Mouse (Mus musculus): Measurements from ENCODE around the gene Exoc1.

The Exoc1 gene

DNA sequence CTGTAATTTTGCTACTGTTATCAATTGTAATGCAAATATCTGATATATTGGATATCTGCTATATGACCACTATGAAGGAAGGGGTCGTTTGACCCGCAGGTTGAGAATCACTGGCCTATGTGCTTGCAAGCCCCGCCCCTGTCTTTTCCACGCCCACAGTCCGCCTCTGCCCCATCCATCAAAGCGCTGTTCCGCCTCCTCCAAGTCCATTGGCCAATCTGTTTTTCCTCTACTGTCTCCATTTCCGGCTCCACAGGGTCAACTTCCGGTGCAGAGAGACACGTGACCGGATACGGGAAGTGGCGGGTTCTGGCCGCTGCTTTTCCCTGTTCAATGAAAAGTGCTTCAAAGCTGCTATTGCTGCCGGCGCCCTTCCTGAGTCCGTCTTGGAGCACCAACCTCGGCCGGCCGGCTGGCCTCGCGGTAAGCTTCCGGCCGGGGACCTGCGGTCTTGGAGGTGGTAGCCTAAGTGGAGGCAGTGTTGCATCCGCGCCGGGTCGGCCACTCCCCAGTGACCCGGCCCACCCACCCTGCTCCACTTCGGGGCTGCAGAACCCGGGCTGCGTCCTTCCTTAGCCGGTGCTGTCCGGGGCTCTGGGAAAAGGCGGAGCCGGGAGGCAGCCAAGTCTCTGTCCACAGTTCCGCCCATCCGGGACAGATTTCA, at the start of gene Exoc1:
Exoc1 (plus strand) TSS at position 272 of the 664 bp plus-strand sequence.
- peak; percentile 89 to 92 for DNase-seq

DNA sequence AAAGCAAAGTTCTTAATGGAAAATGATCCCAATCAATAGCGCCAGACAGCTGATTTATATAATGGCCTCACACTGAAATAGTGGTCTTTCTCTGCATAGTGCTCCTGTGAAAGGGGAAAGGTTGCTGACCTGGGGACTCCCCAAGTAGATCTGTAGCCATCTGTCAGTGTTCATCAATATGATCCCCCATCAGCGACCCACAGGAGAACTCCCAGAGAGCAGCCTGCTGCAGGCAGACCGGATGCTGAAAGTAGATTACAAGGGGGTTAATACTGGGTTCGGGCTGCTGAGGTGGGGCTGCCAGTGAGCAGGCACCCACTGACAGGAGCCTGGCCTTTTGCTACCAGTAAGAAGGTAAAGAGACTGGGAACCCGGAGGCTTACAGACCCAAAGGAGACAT, 45.3 kb upstream of the Exoc1 start, which contains the start of gene Gm7271:
Gm7271 (plus strand) TSS at position 230 of the 400 bp plus-strand sequence.
- DNase-seq = no peak

DNA sequence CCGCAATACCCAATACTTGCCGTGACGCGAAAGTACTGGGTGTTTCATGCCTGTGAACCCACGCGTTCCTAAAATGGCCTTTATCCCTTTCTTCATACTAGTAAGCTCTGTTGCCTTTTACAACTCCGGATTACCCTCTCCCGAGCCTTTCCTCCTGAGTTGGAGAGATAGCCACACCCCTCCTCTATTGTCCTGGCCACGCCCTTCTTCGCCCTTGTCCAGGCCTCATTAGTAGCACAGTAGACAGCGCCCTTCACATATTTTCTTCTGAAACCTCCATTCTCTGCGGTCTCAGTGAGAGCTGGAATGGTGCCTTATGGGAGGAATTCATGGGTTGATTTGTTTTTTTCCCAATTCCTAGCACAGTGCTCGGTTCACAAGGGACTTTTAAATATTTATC, 34.0 kb upstream of the Exoc1 start:
- DNase-seq = no peak

DNA sequence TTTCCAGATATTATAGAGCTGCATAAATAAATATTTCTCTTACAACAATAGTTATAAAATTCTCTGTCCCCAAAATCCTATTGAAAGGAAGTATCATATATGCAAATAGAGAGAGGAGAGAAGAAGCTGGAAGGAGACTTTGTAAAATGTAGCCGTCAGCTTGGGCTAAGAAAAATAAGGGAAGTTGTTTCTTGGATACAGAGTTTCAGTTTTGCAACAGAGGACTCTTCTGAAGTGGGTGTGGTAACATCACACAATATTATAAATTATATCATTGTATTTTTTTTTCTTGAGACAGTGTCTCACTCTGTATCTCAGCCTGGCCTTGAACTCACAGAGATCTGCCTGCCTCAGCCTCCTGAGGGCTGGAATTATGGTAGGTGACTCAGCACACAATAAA, 6.7 kb upstream of the Exoc1 start:
- DNase-seq = no peak

DNA sequence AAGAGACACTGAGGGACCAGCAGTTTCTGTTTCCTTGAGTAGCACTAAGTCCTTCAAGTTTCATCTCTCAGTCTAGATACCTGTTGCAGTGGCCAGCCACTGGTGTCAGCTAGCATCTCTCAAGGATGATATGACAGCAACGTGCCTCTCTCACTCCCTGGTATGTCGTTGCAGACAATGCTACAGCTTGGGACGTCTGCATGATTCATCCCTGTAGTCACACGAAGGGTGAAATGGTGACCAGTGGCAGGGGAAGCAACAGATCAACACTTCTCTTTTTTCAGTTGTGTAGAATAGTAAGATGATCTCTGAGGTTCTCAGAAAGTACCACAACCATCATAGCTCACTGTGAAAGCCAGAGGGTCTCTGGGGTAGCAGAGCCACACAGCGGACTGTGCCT, 4.5 kb upstream of the Exoc1 start:
- DNase-seq = no peak

DNA sequence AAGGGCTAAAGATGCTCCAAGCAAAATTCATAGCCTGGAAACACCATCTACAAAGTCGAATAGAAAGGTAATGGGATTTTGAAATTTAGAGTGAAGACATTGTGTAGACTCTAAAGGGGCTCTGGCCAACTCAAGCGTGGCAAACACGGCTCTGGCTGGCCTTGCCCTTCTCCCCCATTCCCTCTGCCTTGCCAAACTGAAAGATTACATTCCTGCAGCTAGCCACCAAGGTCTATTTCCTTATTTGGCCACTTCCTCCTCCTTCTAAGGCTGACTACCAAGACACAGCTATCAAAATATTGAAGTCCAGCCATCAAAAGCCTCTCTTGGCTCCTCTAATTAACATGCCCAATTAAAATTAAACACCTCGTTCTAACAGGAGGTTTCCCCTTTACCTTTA, 4.0 kb upstream of the Exoc1 start:
- DNase-seq = no peak

DNA sequence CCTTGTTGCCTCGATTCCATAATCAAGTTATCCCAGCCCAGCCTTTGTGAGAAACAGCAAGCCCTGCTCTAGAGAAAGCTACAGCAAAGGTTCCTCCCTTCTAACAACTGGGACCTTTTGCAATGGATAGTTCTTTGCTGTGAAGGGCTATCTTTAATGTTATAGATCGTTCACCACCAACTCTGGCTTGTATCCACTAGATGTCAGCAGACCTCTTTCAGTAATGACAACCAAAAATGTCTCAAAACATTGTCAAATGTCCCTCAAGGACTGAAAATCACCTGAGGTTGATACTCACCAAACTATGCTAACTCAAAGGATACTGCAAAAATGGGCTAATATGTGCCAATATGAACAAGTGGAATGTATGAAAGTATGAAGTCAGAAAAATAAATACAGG, 3.3 kb upstream of the Exoc1 start:
- DNase-seq = no peak

DNA sequence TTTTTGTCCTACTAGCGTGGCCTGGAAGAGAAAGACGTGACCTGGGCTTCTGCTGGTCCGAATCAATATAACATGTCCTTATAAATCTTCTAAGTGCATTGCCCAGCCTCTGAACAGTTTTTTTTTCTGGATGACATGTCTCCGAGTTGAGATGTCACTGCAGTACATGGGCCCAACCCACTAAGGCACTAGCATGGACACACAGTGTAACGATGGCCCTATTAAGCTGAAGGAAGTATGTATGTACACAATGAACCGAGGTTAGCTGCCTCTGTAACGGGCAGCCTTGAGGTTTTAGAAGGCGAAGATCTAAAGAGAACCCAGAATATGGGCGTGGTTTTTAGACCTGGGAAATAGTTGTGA, 574 bp downstream of the Exoc1 start:
- DNase-seq = no peak

DNA sequence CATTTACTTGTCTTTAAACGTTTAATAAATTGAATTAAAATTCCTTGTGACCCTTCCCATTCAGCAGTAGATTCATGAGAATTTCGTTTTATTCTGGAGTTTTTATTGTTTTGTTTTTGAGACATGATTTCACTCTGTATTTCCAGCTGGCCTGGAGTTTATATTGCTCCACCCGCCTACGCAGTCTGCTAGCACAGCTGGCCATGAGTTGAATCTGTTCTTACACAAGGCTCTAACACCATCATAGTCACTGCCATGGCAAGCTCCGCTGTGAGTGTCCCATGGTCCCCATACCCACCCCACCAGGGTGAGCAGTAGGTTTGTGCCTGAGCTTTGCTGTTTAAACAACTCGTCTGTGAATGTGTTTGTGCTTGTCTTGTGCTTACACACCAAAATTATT, 4.1 kb downstream of the Exoc1 start:
- DNase-seq = no peak

DNA sequence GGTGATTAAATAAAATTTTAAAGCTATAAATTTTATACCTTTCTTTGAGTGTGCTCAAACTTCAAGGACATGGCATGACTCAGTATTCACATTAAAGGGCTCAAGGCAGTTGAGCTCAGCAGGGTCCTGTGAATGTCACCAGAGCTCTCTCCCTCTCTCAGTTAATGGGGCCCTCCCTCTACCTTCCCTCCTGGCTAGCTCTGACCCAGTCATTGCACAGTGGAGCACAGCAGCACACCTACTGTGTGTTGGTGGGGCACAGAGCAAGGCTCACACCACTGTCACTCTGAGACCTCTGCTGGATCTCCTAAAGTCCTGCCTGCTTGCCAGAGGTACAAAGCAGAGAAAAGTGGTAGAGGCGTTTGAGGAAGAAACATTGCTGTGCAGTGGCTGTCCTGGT, 7.1 kb downstream of the Exoc1 start:
- DNase-seq = no peak

DNA sequence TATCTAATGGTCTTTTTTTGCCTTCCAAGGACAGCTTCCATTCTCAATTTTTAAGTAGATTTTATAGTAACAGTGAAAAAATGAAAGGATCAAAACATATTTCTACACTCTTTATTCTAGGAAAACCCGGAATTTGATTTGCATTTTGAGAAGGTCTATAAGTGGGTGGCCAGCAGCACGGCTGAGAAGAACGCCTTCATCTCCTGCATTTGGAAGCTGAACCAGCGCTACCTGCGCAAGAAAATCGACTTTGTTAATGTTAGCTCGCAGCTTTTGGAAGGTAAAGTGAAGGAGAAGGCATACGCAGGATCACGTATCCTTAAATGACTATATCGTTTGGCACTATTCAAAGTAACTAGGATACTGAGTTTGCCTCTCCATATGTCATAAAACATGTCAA, 8.5 kb downstream of the Exoc1 start:
- no peak for DNase-seq

DNA sequence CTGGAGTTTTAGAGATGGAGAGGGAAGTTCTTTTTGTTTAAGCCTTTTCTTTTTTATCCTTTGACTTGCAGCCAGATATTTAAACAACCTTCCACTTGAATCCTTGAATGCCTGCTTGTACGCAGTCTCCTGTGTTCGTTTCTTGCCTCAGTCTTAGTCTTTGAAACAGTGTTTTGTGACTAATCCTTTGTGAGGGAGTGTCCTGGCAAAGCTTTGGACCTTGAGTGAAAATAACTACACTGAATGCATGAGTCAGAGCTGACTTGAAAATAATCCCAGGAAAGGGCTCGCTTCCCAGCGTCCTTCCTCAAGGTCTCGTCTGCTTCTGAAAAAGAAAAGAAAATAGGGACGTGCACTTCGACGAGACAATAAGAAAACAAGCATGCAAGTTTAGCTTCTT, 11.1 kb downstream of the Exoc1 start:
- no peak for DNase-seq

DNA sequence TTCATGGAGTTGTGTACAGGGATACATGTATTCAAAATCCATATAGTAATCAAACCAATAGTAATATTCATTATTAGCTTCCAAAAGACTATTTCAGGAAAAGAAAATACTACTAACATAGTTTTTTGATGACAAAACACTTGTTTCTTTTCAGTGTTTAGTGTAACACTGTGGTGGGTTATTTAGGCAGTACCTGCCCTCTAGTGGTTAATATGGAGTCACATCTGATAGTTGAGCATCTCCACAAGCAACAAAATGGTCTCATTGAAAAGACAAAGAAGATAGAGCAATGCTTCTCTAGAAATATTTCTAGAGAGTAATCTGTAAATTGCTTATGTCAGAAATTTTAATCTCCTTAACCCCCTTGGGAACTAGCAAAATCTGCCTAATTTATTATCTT, 11.7 kb downstream of the Exoc1 start:
- no peak for DNase-seq

DNA sequence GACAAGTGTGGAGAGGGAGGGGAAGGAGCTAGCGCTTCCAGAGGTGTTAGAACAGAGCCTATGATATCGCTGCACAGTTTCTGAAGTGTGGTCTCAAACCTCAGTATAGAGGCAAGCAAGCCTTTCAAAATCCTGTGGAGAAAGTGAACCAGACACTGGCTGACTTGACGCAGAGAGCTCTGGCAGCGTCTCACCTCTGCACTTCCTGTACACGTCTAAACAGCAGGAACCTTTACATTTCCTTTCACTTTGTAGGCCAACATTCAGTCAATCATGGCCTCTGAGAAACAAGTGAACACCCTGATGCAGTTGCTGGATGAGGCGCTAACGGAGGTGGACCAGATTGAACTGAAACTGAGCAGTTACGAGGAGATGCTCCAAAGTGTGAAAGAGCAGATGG, 14.1 kb downstream of the Exoc1 start:
- DNase-seq = peak in 1 of 2 experiments; percentile 6

DNA sequence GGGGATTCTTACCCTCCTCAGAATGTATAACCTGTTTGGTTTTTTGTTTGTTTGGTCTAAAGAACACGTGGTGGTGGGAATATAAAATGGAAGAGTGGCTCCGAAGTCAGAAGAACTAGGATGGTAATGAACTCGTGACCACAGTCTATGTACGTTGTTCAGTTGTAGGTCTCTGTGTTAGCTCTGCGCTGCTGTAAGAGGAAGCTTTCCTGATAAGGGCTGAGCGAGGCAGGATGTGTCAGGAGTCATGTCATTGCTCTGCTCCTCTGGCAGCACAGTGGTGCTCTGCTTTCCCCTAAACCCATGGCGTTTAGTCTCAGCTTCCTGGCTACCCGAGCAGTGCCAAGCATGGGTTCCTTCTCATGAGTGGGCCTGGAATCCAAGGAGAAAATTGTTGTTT, 21.3 kb downstream of the Exoc1 start:
- DNase-seq = no peak

DNA sequence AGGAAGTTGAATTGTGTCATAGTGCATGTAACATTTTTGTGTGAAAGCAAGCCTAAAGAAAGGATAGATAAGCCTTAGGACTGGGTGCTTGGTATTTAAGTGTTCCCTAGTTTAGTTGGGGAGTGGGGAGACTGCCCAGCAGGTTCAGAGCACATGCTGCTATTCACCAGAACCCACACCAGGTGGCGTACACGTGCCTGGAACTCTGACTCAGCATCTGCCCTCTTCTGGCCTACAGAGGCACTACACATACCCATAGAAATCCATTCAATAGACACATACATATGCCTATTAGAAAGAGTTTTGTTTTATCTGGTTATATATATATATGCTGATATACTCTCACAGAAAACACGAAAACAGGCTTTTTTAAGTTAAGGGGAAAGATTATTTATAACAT, 36.2 kb downstream of the Exoc1 start:
- peak; percentile 68 to 70 for DNase-seq

DNA sequence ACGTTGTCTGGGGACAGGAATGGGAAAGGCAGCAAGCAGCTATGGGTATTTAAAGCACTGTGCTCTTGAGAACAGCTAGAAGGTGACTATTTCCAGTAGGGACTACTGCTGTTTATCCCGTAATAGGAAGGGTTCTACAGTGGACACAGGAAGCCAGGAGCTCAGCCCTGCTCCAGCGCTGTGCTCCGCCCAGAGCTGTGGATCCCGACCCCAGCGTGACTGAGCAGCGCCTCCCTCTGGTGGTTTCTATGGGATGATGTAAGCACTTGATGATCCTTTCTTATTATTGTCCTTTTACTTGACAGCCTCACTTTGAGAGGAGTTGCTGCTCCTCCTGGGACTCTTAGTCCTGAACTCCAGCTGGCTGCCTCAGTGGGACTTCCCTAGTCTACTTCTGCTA, 45.1 kb downstream of the Exoc1 start:
- DNase-seq = no peak

DNA sequence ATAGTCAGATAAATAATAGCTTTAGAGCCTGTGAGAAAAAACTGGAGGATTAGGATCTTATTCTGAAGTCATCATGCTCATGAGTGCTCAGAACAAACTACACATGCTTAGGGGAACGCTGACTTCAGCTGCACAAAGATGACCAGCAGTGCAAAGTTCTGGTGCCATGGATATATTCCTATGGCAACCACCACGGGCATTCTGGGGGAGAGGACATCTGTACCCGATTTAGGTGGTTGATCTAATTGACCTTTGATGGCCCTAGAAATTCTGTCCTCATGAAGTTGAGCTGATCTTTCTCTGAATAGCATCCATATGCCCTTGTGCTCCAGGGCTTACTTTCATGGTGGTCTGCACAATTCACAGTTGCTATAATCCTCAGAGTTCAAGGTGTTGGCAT, 47.9 kb downstream of the Exoc1 start:
- DNase-seq = no peak

DNA sequence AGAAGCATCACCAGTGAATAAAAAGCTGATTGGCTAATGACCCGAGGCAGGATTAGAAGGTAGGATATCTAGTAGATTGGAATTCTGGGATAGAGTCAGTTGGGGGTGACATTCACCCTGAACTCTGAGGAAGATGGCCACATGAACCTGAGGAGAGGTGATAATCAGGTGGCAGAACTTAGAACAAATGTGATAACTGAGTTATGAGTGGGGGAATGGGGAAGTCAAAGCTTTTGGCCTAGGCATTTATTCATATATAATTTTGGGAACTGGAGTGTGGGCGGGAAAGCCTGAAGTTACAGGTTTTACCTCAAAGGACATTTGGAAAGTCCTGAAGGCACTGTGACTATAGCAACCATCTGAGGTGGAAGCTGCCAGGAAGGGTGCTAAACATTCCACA, 56.3 kb downstream of the Exoc1 start:
- no peak for DNase-seq

DNA sequence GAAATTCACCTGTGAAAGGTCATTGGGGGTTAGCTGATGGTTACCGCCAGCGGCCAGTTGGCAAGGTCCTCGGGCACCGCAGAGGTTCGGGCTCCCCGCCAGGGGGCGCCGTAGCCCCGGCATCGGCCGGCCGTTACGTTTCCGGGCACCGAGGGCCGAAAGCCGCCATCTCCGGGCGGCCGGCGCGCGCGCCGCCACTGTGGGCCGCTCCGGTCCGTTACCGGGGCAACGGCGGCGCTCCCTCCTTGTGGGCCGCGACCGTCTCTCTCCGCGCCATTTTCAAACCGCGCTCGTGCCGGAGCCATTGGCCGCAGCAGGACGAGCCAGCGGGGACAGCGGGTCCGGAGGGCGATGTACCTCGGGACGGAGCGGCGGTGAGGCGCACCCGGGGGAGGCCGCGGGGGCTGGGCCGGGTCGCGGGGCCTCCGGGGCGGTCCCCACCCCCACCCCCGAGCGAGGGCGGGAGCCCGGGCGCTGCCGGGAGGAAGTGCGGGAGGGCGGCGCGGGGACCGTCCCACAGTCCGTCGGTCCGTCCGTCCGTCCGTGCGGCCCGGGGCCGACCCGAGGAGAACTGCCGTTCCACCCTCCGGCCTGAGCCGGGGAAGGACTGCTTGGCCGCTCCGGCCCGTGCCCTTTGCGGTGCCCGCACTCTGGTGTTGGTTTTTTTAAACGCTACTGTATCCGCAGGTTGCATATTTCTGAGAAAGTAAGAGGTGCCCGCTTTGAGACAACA, 59.6 kb downstream of the Exoc1 start, which contains the start of gene Cep135:
Cep135 (plus strand) TSS at position 148 of the 733 bp plus-strand sequence.
- DNase-seq = peak; percentile 79 to 82

DNA sequence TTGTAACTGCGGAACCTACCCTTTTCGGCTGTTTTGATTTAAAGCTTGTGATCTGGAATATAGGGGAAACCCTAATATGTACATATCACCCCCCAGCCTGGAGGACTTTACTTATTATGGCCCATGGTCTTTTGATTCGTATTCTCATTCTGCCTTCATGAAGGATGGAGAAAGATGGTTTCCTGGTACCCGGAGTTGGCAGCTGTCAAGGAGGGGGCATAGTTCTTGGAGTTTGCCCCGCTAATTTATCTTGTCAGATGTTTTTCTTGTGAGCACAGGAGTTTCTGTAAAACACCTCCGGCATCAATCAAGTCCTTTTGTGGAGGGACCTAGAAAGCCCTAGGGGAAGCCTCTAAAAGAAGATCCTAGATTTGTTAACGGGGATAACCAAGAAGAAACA, 60.2 kb downstream of the Exoc1 start:
- DNase-seq = no peak

DNA sequence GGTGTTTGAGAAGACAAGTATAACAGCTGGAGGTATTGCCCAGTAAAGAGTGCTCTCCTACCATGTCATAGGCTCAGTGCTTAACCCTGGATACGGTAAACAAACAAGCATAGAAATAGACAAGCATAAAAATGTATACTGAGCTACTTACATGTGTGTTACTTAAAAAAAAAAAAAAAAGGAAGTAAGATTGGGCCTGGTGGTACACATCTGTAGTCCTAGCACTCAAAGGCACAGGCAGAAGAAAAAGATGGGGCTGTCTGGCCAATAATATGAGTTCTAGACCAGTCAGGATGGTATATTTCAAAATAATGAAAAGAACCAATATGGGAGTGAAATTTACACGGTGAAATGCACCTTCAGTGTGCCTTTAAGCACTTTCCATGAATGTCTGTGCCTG, 60.9 kb downstream of the Exoc1 start:
- no peak for DNase-seq

DNA sequence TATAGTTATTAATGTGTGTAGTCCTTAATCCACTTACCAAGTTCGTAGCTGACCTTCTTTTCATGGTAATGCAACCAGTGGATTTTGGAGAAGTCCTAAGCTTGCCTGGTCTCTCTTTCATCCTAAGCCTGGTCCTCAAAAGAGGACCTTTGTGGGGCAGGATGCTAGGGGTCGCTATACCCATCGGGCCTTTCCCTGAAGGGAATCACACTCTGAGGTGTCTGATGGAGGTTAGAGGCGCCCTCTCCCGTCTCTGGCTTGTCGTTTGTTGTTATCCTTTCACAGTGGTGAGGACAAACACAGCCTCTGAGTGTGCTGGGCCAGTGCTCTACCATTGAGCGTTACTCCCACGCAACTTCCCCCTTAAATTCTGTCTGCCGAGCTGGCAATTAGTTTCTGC, 62.8 kb downstream of the Exoc1 start:
- no peak for DNase-seq

DNA sequence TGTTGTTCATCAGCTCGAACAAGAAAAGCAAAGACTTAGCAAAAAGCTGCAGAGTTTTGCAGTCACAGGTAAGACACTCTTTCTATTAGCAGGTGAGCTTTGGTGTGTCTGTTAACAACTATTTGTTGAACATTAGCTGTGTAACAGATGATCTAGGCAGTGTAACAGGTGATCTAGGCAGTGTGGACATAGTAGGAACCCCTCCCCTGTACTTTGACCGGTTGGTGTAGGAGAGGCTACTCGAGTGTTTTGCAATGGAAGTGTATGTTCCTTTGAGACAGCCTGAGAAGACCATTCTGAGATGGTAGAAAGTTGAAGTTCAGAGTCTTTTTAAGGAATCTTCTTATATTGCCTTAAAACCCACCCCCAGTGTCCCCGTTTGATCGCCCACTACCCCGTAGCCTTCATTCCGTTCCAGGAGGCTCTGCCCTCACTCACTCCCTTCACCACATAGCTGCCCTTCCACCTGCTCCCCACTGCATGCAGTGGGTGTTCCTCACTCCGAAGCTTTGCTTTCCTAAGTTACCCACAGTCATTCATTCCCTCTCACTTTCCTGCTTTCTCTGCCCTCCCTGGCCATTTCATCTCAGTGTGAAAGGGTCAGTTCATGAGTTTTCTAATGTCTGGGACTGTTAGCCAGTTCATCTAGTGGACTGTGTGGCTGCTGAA, 80.7 kb downstream of the Exoc1 start:
- DNase-seq = no peak

All from thymus, postnatal 36 days (tissue).